ENCODE assay signal across 21 mouse cellular contexts in the genomic region with DNA sequence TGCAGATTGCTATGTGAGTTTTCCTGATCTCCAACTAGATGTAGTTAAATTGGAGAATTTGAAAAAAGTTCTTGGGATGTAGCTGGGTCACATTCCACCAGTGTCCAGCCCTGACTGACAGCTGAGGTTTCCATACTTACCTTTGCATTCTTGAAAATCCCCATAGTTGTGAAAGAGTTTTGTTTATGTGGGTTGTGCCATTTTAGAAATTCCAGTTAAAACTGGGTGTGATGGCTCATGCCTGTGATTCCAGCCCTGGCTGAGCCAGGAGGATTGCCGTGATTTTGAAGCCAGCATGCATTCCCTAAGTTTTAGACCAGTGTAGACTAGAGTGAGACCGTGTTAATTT. TPM values are rescaled to one million over a fixed set of nuclear protein-coding genes. Genes with fewer than 3 reads are reported as not detected.
DNase-seq lines count a peak whose midpoint lies in the region; ATAC-seq and TF ChIP-seq lines count a peak whose summit lies in the region.
"Had no signal": no experiment of that assay in that cellular context is flagged by ENCODE, and none has a peak within 500 bp of the region (broad histone marks: within the 10 kb centered on the region; RNA-seq: fewer than 3 reads in every experiment).

No protein-coding gene starts in this region.

- 0 out of 2 replicates have a peak overlapping the region, but pooled peaks have one; percentile 65 for H3K27ac ChIP-seq in lung, postnatal 0 days (ENCODE audit: low read length)
- H3K27ac ChIP-seq in midbrain, embryonic 11.5 days (ENCODE audit: low read depth, low read length), result no peak overlapping the region
- H3K27ac ChIP-seq in midbrain, embryonic 13.5 days, result no peak overlapping the region

- ATAC-seq in lung, postnatal 0 days, result peak; percentile 86
- no peak for ATAC-seq in midbrain, embryonic 11.5 days (ENCODE audit: low FRiP score)
- ATAC-seq in midbrain, embryonic 13.5 days, result no peak
- ATAC-seq: activated CD4-positive, CD25-positive, alpha-beta regulatory T cell, adult 4 months; CD4-positive, CD25-positive, alpha-beta regulatory T cell, adult 4 months; Patski had no signal

- H3K4me2 ChIP-seq in lung, postnatal 0 days (replicated peaks; ENCODE audit: low read depth, low read length), result no peak overlapping the region
- no peak overlapping the region for H3K4me2 ChIP-seq in midbrain, embryonic 11.5 days
- no peak overlapping the region for H3K4me2 ChIP-seq in midbrain, embryonic 13.5 days (replicated peaks)

- TF ChIP-seq POLR2A in lung, adult 2 months (IDR thresholded peaks at IDR 0.05; ENCODE audit: borderline replicate concordance, extremely low read depth, low read depth, low read length), result no peak

- no peaks in the 10 kb centered on the region for H3K27me3 ChIP-seq in lung, postnatal 0 days (replicated peaks; ENCODE audit: insufficient read depth, low read length)
- no peaks in the 10 kb centered on the region for H3K27me3 ChIP-seq in midbrain, embryonic 11.5 days (ENCODE audit: control insufficient read depth, insufficient read depth, low read length)
- H3K27me3 ChIP-seq in midbrain, embryonic 13.5 days, result no peaks in the 10 kb centered on the region
- H3K27me3 ChIP-seq: CH12.LX, Patski had no signal

- H3K36me3 ChIP-seq in lung, postnatal 0 days (ENCODE audit: insufficient read depth, low read length), result peaks cover 10% of the 10 kb centered on the region
- peaks cover 3% of the 10 kb centered on the region; the same call in 1 of the 2 replicates for H3K36me3 ChIP-seq in midbrain, embryonic 11.5 days (ENCODE audit: control insufficient read depth, insufficient read depth, low read length)
- H3K36me3 ChIP-seq in midbrain, embryonic 13.5 days, result peaks cover 36% of the 10 kb centered on the region

- WGBS in lung, postnatal 0 days, result 62% methylated on average over 2 of the region's 2 CpGs
- 78% methylated on average over 2 of the region's 2 CpGs for WGBS in lung, adult 2 months
- 94% methylated on average over 2 of the region's 2 CpGs for WGBS in midbrain, embryonic 11.5 days
- WGBS in midbrain, embryonic 13.5 days, result 97% methylated on average over 2 of the region's 2 CpGs

- TF ChIP-seq EP300 in lung, postnatal 0 days (IDR thresholded peaks at IDR 0.05), result peak; percentile 96

- no peak overlapping the region for H3K4me3 ChIP-seq in lung, postnatal 0 days (ENCODE audit: low read depth, low read length)
- H3K4me3 ChIP-seq in lung, adult 2 months (replicated peaks; ENCODE audit: extremely low read depth, low read depth, low read length), result no peak overlapping the region
- H3K4me3 ChIP-seq in midbrain, embryonic 11.5 days (ENCODE audit: low read depth, low read length), result no peak overlapping the region
- H3K4me3 ChIP-seq in midbrain, embryonic 13.5 days (replicated peaks), result no peak overlapping the region

- no peaks in the 10 kb centered on the region for H3K4me1 ChIP-seq in lung, postnatal 0 days (ENCODE audit: insufficient read depth, low read depth, low read length)
- no peaks in the 10 kb centered on the region; the same call in 1 of the 2 replicates for H3K4me1 ChIP-seq in lung, adult 2 months (ENCODE audit: control insufficient read depth, insufficient read depth, low read length)
- H3K4me1 ChIP-seq in midbrain, embryonic 11.5 days (ENCODE audit: control insufficient read depth, insufficient read depth, low read length), result peaks cover 3% of the 10 kb centered on the region; the same call in 1 of the 2 replicates
- peaks cover 6% of the 10 kb centered on the region for H3K4me1 ChIP-seq in midbrain, embryonic 13.5 days (replicated peaks)

- H3K9me3 ChIP-seq in lung, postnatal 0 days (ENCODE audit: low read length), result no peaks in the 10 kb centered on the region
- H3K9me3 ChIP-seq in midbrain, embryonic 11.5 days (ENCODE audit: control insufficient read depth, low read length), result no peaks in the 10 kb centered on the region
- H3K9me3 ChIP-seq in midbrain, embryonic 13.5 days, result no peaks in the 10 kb centered on the region
- H3K9me3 ChIP-seq: G1E had no signal

- peak; percentile 55 for DNase-seq in lung, postnatal 0 days (ENCODE audit: low spot score)
- no peak for DNase-seq in lung, adult 18-20 months
- DNase-seq in lung, postnatal 25 days (ENCODE audit: low spot score), result peak; percentile 52
- no peak for DNase-seq in lung, adult 2 months
- DNase-seq in lung, postnatal 36 days, result peak; percentile 29
- DNase-seq in lung, postnatal 14 days, result no peak
- DNase-seq in midbrain, embryonic 11.5 days (ENCODE audit: low spot score, missing footprints), result peak; percentile 4
- DNase-seq: adrenal gland, adult 2 months; adrenal gland, adult 8-10 months; adrenal gland, postnatal 10 days; adrenal gland, postnatal 14 days; adrenal gland, postnatal 25 days; adrenal gland, postnatal 36 days; B cell, adult 2 months; cerebellum, adult 11 months had no signal

- H3K9ac ChIP-seq in lung, postnatal 0 days (replicated peaks; ENCODE audit: low read depth), result no peak overlapping the region
- no peak overlapping the region for H3K9ac ChIP-seq in midbrain, embryonic 11.5 days (ENCODE audit: low read length)
- H3K9ac ChIP-seq in midbrain, embryonic 13.5 days (replicated peaks), result no peak overlapping the region

- no peak for TF ChIP-seq CTCF in lung, postnatal 0 days (IDR thresholded peaks at IDR 0.05)
- no peak for TF ChIP-seq CTCF in lung, adult 2 months (IDR thresholded peaks at IDR 0.05; ENCODE audit: insufficient read depth, low read length)

RNA-seq across cellular contexts. Expression of a gene that starts 47.3 kb away (rescaled TPM):
- polyA plus RNA-seq in lung, postnatal 0 days (2015; fragmentation: Nextera tagmentation; extraction: Ambion mirVana), result 12.3 and 14.6 TPM in 2 replicates
- polyA plus RNA-seq in lung, adult 2 months (2012; rRNA removed), result 20.2 and 25.9 TPM in 2 replicates
- 16.5 and 17.7 TPM in 2 replicates for polyA plus RNA-seq in midbrain, embryonic 11.5 days (2014; fragmentation: Nextera tagmentation; extraction: Ambion mirVana)
- 9.3 and 9.7 TPM in 2 replicates for polyA plus RNA-seq in midbrain, embryonic 13.5 days (2015; fragmentation: Nextera tagmentation; extraction: Ambion mirVana)

Comparison
In these comparisons a context has a peak if more than half of its experiments do, and no peak if none do; other contexts are left out.
1. DNase-seq: peak in lung, postnatal 0 days (single experiment), lung, postnatal 25 days (single experiment), lung, postnatal 36 days (single experiment) and midbrain, embryonic 11.5 days (single experiment); none in lung, adult 18-20 months (0 of 2), lung, adult 2 months (single experiment) and lung, postnatal 14 days (single experiment).